Mouse (Mus musculus) forebrain, embryonic 11.5 days (tissue): Measurements from ENCODE around the gene Ppfia3. TPM values are rescaled to one million over a fixed set of nuclear protein-coding genes. Genes with fewer than 3 reads are reported as not detected.

Experiments used
- ATAC-seq: fragments of 200-750 bp; cut with Nextera tagmentation; replicated peaks from 2 replicates; pipeline ENCODE4 v1.8.0; 2017; ENCODE audit warnings: moderate TSS enrichment; ENCODE audit not compliant: low FRiP score
- DNase-seq: peaks from one replicate; pipeline ENCODE4 v3.0.0-alpha.2; 2017; ENCODE audit warnings: low spot score
- H3K27ac ChIP-seq: fragments of 300-500 bp; sonication (generic); 2 replicates; pipeline ENCODE4 v1.5.1; 2014; ENCODE audit warnings: low read depth, low read length
- H3K27me3 ChIP-seq: fragments of 300-500 bp; sonication (generic); 2 replicates; pipeline ENCODE4 v1.6.1; 2014; ENCODE audit warnings: mild to moderate bottlenecking, low read length, mixed read lengths; ENCODE audit not compliant: control insufficient read depth, insufficient read depth
- H3K36me3 ChIP-seq: fragments of 300-500 bp; sonication (generic); 2 replicates; pipeline ENCODE4 v1.6.1; 2014; ENCODE audit warnings: mild to moderate bottlenecking, low read length, moderate library complexity, mixed read lengths; ENCODE audit not compliant: control insufficient read depth, insufficient read depth
- H3K4me1 ChIP-seq: fragments of 300-500 bp; sonication (generic); replicated peaks from 2 replicates; pipeline ENCODE4 v1.6.1; 2014; ENCODE audit warnings: low read length, mixed read lengths; ENCODE audit not compliant: control insufficient read depth, insufficient read depth
- H3K4me2 ChIP-seq: fragments of 300-500 bp; sonication (generic); 2 replicates; pipeline ENCODE4 v1.6.1; 2014; ENCODE audit warnings: low read depth, mild to moderate bottlenecking, low read length, moderate library complexity, mixed read lengths; ENCODE audit not compliant: severe bottlenecking
- H3K4me3 ChIP-seq: fragments of 300-500 bp; sonication (generic); 2 replicates; pipeline ENCODE4 v1.5.1; 2014; ENCODE audit warnings: low read depth, low read length
- H3K9ac ChIP-seq: fragments of 300-500 bp; sonication (generic); 2 replicates; pipeline ENCODE4 v1.6.1; 2014; ENCODE audit warnings: low read length
- H3K9me3 ChIP-seq: fragments of 300-500 bp; sonication (generic); 2 replicates; pipeline ENCODE4 v1.6.1; 2016; ENCODE audit warnings: low read length, mixed read lengths; ENCODE audit not compliant: control insufficient read depth
- WGBS: fragments of 180-500 bp; shearing (Covaris S2); extraction: QIAGEN DNeasy Blood & Tissue Kit; methylation state at CpG from one replicate; pipeline ENCODE4 v1.1.7; 2014; 5-methylcytosine and 5-hydroxymethylcytosine counted together
- polyA plus RNA-seq: library from polyadenylated mRNA; unstranded; fragments of >200 nt; fragmentation: Nextera tagmentation; extraction: Ambion mirVana; gene quantifications from 2 replicates; pipeline ENCODE4 v1.2.1, GENCODE M21; 2014

Ppfia3 gene
- polyA plus RNA-seq, 1 experiment from 2014 or later = 11.6 TPM

- DNase-seq (no peak), ATAC-seq (no peak)
- 32% methylated on average over 5 of the region's 5 CpGs for WGBS
- 0 out of 2 replicates have a peak, but pooled peaks cover 6% of the 10 kb centered on the region for H3K27me3 ChIP-seq
- H3K4me3 ChIP-seq = no peak within 1 kb of the TSS; the same call in 1 of the 2 replicates
- H3K9me3 ChIP-seq = no peaks in the 10 kb centered on the region
- no peaks in the 10 kb centered on the region for H3K36me3 ChIP-seq
- no peak within 1 kb of the TSS for H3K27ac ChIP-seq
- H3K4me1 ChIP-seq = peaks cover 14% of the 10 kb centered on the region
- peak within 1 kb of the TSS; percentile 96; the same call in 1 of the 2 replicates for H3K4me2 ChIP-seq
- no peak within 1 kb of the TSS for H3K9ac ChIP-seq
Measured at GRCm38 (mm10) chr7:45335056-45335455, 31.8 kb downstream of the Ppfia3 start, which contains the start of gene Hrc. TSS of gene Hrc (plus strand) at chr7:45335290.

- Histone ChIP-seq H3K9me3 (no peaks in the 10 kb centered on the region), H3K4me2 (no peak overlapping the region), H3K9ac (no peak overlapping the region), H3K27me3 (0 out of 2 replicates have a peak, but pooled peaks cover 6% of the 10 kb centered on the region), H3K4me3 (no peak overlapping the region), H3K36me3 (no peaks in the 10 kb centered on the region), H3K4me1 (peaks cover 13% of the 10 kb centered on the region), H3K27ac (no peak overlapping the region)
- no peak for ATAC-seq
- 35% methylated on average over 3 of the region's 3 CpGs for WGBS
- no peak for DNase-seq
Measured at GRCm38 (mm10) chr7:45334605-45335004, 32.2 kb downstream of the Ppfia3 start.

GRCm38 (mm10) chr7:45333431-45333982 is 33.3 kb downstream of the Ppfia3 start, which contains the start of gene Trpm4:
TSS of gene Trpm4 (minus strand) at chr7:45333780.
- H3K4me1 ChIP-seq = peaks cover 5% of the 10 kb centered on the region
- ATAC-seq (peak; percentile 67), DNase-seq (peak; percentile 90)
- WGBS = under 1% methylated on average over 38 of the region's 38 CpGs
- no peaks in the 10 kb centered on the region for H3K9me3 ChIP-seq
- H3K4me3 ChIP-seq = peak within 1 kb of the TSS; percentile 57
- H3K36me3 ChIP-seq = no peaks in the 10 kb centered on the region
- peak within 1 kb of the TSS; percentile 96 for H3K4me2 ChIP-seq
- H3K27ac ChIP-seq = no peak within 1 kb of the TSS
- peak within 1 kb of the TSS; percentile 66 for H3K9ac ChIP-seq
- H3K27me3 ChIP-seq = 0 out of 2 replicates have a peak, but pooled peaks cover 6% of the 10 kb centered on the region

- Histone ChIP-seq H3K4me3 (peak overlapping the region; percentile 57), H3K9ac (peak overlapping the region; percentile 66), H3K27ac (no peak overlapping the region), H3K36me3 (no peaks in the 10 kb centered on the region), H3K4me2 (peak overlapping the region; percentile 96), H3K4me1 (peaks cover 5% of the 10 kb centered on the region), H3K9me3 (no peaks in the 10 kb centered on the region), H3K27me3 (0 out of 2 replicates have a peak, but pooled peaks cover 6% of the 10 kb centered on the region)
- ATAC-seq (peak; percentile 40), DNase-seq (peak; percentile 71)
- WGBS = 5% methylated on average over 22 of the region's 22 CpGs
Measured at GRCm38 (mm10) chr7:45332685-45333425, 34.0 kb downstream of the Ppfia3 start.

GRCm38 (mm10) chr7:45331502-45331901 is 35.3 kb downstream of the Ppfia3 start:
- no peaks in the 10 kb centered on the region for H3K9me3 ChIP-seq
- H3K9ac ChIP-seq = no peak overlapping the region
- H3K27me3 ChIP-seq = 0 out of 2 replicates have a peak, but pooled peaks cover 3% of the 10 kb centered on the region
- no peak overlapping the region for H3K4me3 ChIP-seq
- DNase-seq (no peak), ATAC-seq (no peak)
- H3K36me3 ChIP-seq = no peaks in the 10 kb centered on the region
- no peak overlapping the region for H3K4me2 ChIP-seq
- peaks cover 5% of the 10 kb centered on the region for H3K4me1 ChIP-seq
- 76% methylated on average over 6 of the region's 6 CpGs for WGBS
- H3K27ac ChIP-seq = no peak overlapping the region

- H3K4me3 ChIP-seq = no peak overlapping the region
- no peaks in the 10 kb centered on the region for H3K9me3 ChIP-seq
- WGBS = 84% methylated on average over 13 of the region's 13 CpGs
- H3K4me1 ChIP-seq = peaks cover 5% of the 10 kb centered on the region
- no peak for DNase-seq
- no peaks in the 10 kb centered on the region for H3K36me3 ChIP-seq
- ATAC-seq = no peak
- no peak overlapping the region for H3K27ac ChIP-seq
- H3K4me2 ChIP-seq = no peak overlapping the region
- no peak overlapping the region for H3K9ac ChIP-seq
- H3K27me3 ChIP-seq = no peaks in the 10 kb centered on the region
Measured at GRCm38 (mm10) chr7:45328841-45329475, 37.9 kb downstream of the Ppfia3 start.

- no peak overlapping the region for H3K4me2 ChIP-seq
- no peak overlapping the region for H3K27ac ChIP-seq
- DNase-seq = no peak
- no peaks in the 10 kb centered on the region for H3K27me3 ChIP-seq
- no peaks in the 10 kb centered on the region for H3K4me1 ChIP-seq
- no peak overlapping the region for H3K9ac ChIP-seq
- H3K9me3 ChIP-seq = no peaks in the 10 kb centered on the region
- H3K4me3 ChIP-seq = no peak overlapping the region
- ATAC-seq = no peak
- no peaks in the 10 kb centered on the region for H3K36me3 ChIP-seq
Measured at GRCm38 (mm10) chr7:45325800-45326199, 41.0 kb downstream of the Ppfia3 start.

- no peak for ATAC-seq
- no peaks in the 10 kb centered on the region for H3K9me3 ChIP-seq
- H3K27me3 ChIP-seq = no peaks in the 10 kb centered on the region; the same call in 1 of the 2 replicates
- no peak overlapping the region for H3K9ac ChIP-seq
- H3K27ac ChIP-seq = no peak overlapping the region
- H3K4me3 ChIP-seq = no peak overlapping the region
- WGBS = 91% methylated on average over 5 of the region's 5 CpGs
- no peak overlapping the region for H3K4me2 ChIP-seq
- no peaks in the 10 kb centered on the region for H3K36me3 ChIP-seq
- no peak for DNase-seq
- no peaks in the 10 kb centered on the region for H3K4me1 ChIP-seq
Measured at GRCm38 (mm10) chr7:45323069-45323468, 43.8 kb downstream of the Ppfia3 start.
